Mouse (Mus musculus): Measurements from ENCODE around the gene Rragd. TPM values are rescaled to one million over a fixed set of nuclear protein-coding genes. Genes with fewer than 3 reads are reported as not detected.
"Not testable (repeated sequence)": the region's sequence is repeated elsewhere in the genome, so short reads cannot be mapped to it uniquely, and the experiment has no call there.

The Rragd gene
- polyA plus RNA-seq, 1 experiment from 2014 or later, result 22.7 TPM

GRCm38 (mm10) chr4:32989346-32989745, 6.5 kb downstream of the Rragd start:
- Histone ChIP-seq H3K27ac (no peak overlapping the region), H3K4me1 (peaks cover 20% of the 10 kb centered on the region), H3K4me3 (no peak overlapping the region), H3K9ac (no peak overlapping the region), H3K36me3 (ENCODE audit: poor library complexity, severe bottlenecking) (0 out of 2 replicates have a peak, but pooled peaks cover 2% of the 10 kb centered on the region), H3K9me3 (replicated peaks) (no peaks in the 10 kb centered on the region), H3K4me2 (no peak overlapping the region), H3K27me3 (no peaks in the 10 kb centered on the region)
- ATAC-seq, result no peak
- WGBS, result 85% methylated on average over 2 of the region's 2 CpGs

DNA sequence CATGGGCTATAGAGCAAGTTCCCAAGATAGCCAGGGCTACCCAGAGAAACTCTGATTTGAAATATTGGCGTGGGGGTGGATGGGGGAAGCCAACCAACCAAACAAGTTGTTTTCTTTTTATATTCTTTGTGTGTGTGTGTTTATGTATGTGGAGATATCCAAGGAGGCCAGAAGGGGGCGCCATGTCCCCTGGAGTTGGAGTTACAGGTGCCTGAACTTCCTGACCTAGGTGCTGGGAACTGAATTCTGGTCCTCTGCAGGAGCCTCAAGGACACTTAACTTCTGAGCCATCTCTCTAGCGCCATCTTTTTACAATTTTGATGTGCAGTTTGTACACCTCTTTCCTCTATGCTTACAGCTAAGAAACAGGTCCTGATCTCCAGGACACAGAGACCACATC, 11.3 kb downstream of the Rragd start:
- 74% methylated on average over 3 of the region's 3 CpGs for WGBS
- H3K9me3 ChIP-seq (replicated peaks), result no peaks in the 10 kb centered on the region

DNA sequence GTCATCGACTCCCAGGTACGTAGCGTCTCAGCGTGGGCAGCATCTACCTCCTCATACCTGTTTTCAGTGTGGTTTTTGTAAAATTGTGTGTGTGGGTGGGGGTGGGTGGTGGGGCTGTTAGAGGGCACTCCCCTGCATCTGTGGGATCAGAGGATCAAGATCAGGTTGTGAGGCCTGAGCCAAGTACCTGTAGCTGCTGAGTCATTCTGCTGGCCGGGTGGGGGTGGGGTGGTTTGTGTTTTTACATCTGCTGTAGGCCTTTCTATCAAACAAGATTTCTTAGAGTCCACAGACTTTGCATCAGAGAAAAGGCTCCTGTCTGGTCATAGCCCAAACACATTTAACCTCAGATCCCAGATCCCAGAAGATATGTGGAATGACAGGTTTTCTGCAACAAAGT, 13.2 kb downstream of the Rragd start:
- no peaks in the 10 kb centered on the region for H3K9me3 ChIP-seq (replicated peaks)
- peaks cover 8% of the 10 kb centered on the region; the same call in 1 of the 2 replicates for H3K36me3 ChIP-seq (ENCODE audit: poor library complexity, severe bottlenecking)
- no peak overlapping the region for H3K9ac ChIP-seq
- H3K4me2 ChIP-seq, result no peak overlapping the region
- WGBS, result 93% methylated on average over 5 of the region's 5 CpGs
- H3K27me3 ChIP-seq, result no peaks in the 10 kb centered on the region
- ATAC-seq, result no peak
- no peaks in the 10 kb centered on the region for H3K4me1 ChIP-seq
- H3K4me3 ChIP-seq, result no peak overlapping the region
- no peak overlapping the region for H3K27ac ChIP-seq

More for the DNA sequence above, 11.3 kb downstream of the Rragd start:
- no peak overlapping the region for H3K4me3 ChIP-seq
- H3K27me3 ChIP-seq, result no peaks in the 10 kb centered on the region
- no peak overlapping the region for H3K9ac ChIP-seq
- no peak for ATAC-seq
- H3K27ac ChIP-seq, result no peak overlapping the region
- no peak overlapping the region for H3K4me2 ChIP-seq
- no peaks in the 10 kb centered on the region for H3K4me1 ChIP-seq
- H3K36me3 ChIP-seq (ENCODE audit: poor library complexity, severe bottlenecking), result peaks cover 5% of the 10 kb centered on the region; the same call in 1 of the 2 replicates

DNA sequence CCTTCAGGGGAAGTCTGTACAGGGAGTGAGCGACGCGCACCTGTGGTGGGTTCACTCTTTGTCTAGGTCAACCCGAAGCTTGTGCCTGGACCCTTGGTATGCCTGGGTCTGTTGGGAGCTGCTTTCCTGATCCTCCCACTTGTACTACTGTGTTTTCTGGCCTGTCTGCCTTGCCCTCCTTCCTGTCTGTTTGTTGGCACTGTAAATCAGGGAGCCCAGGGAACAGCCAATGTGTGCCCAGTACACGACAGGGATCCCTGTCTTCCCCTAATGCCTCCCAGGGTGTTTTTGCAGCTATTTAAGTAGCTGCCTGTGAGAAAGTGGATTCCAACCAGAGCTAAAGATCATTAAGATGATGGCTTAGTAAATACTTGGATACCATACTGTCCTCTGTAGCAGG, 14.7 kb downstream of the Rragd start:
- H3K4me2 ChIP-seq, result no peak overlapping the region
- ATAC-seq, result no peak
- WGBS, result 94% methylated on average over 5 of the region's 5 CpGs
- peaks cover 8% of the 10 kb centered on the region; the same call in 1 of the 2 replicates for H3K36me3 ChIP-seq (ENCODE audit: poor library complexity, severe bottlenecking)
- H3K4me3 ChIP-seq, result no peak overlapping the region
- H3K27ac ChIP-seq, result no peak overlapping the region
- H3K9me3 ChIP-seq (replicated peaks), result no peaks in the 10 kb centered on the region
- H3K27me3 ChIP-seq, result no peaks in the 10 kb centered on the region
- no peak overlapping the region for H3K9ac ChIP-seq
- no peaks in the 10 kb centered on the region for H3K4me1 ChIP-seq

- no peak for ATAC-seq
- H3K27ac ChIP-seq, result no peak overlapping the region
- no peak overlapping the region for H3K4me3 ChIP-seq
- 97% methylated on average over 8 of the region's 8 CpGs for WGBS
- peaks cover 13% of the 10 kb centered on the region; the same call in 1 of the 2 replicates for H3K36me3 ChIP-seq (ENCODE audit: poor library complexity, severe bottlenecking)
- H3K9me3 ChIP-seq (replicated peaks), result no peaks in the 10 kb centered on the region
- no peak overlapping the region for H3K4me2 ChIP-seq
- H3K4me1 ChIP-seq, result no peaks in the 10 kb centered on the region
- no peak overlapping the region for H3K9ac ChIP-seq
- no peaks in the 10 kb centered on the region for H3K27me3 ChIP-seq
Observed at GRCm38 (mm10) chr4:32998996-32999395, 16.2 kb downstream of the Rragd start.

DNA sequence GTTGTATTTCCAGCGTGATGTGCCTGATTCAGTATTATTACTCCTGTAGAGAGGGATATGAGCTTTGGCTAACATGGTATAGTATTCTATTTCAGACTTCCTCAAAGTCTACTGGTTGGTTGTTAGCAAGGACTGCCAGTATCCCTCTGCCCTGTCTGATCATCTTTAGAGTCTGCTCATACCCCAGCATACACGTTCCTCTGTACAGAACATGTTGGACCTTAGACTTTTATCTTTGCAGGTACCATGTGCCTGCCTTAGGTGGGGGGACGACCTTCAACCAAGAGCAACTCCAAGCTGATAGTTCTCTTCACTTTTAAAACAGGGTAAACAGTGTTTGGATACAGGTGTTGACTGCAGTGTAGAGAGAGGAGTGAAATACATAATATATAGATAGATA, 19.2 kb downstream of the Rragd start:
- Histone ChIP-seq H3K4me1 (no peaks in the 10 kb centered on the region), H3K27me3 (no peaks in the 10 kb centered on the region), H3K36me3 (ENCODE audit: poor library complexity, severe bottlenecking) (peaks cover 27% of the 10 kb centered on the region), H3K27ac (no peak overlapping the region), H3K9me3 (replicated peaks) (no peaks in the 10 kb centered on the region), H3K4me3 (no peak overlapping the region), H3K4me2 (no peak overlapping the region), H3K9ac (no peak overlapping the region)
- ATAC-seq, result no peak
- WGBS, result 91% methylated on average over 3 of the region's 3 CpGs

GRCm38 (mm10) chr4:33005595-33006470, 23.0 kb downstream of the Rragd start:
- not testable (repeated sequence) for H3K27ac ChIP-seq; H3K4me3 ChIP-seq; H3K27me3 ChIP-seq; H3K9ac ChIP-seq; H3K4me1 ChIP-seq; H3K4me2 ChIP-seq; ATAC-seq; H3K9me3 ChIP-seq (replicated peaks)
- WGBS, result 93% methylated on average over 10 of the region's 10 CpGs
- H3K36me3 ChIP-seq (ENCODE audit: poor library complexity, severe bottlenecking), result peaks cover 37% of the 10 kb centered on the region

DNA sequence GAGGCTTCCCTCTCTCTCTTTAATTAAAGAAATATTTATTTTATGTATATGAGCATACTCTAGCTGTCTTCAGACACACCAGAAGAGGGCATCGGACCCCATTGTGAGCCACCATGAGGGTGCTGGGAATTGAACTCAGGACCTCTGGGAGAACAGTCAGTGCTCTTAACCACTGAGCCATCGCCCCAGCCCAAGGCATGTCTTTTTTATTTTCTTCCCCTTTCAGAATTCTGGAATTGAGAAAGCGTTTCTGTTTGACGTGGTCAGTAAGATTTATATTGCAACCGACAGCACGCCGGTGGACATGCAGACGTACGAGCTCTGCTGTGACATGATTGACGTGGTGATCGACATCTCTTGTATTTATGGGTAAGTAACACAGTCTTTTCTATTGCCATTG, 24.0 kb downstream of the Rragd start:
- H3K4me1 ChIP-seq, result no peaks in the 10 kb centered on the region
- H3K4me3 ChIP-seq, result no peak overlapping the region
- no peaks in the 10 kb centered on the region for H3K27me3 ChIP-seq
- H3K27ac ChIP-seq, result no peak overlapping the region
- 96% methylated on average over 11 of the region's 11 CpGs for WGBS
- ATAC-seq, result no peak
- no peak overlapping the region for H3K4me2 ChIP-seq
- H3K9ac ChIP-seq, result no peak overlapping the region
- H3K9me3 ChIP-seq (replicated peaks), result no peaks in the 10 kb centered on the region
- peaks cover 37% of the 10 kb centered on the region for H3K36me3 ChIP-seq (ENCODE audit: poor library complexity, severe bottlenecking)

DNA sequence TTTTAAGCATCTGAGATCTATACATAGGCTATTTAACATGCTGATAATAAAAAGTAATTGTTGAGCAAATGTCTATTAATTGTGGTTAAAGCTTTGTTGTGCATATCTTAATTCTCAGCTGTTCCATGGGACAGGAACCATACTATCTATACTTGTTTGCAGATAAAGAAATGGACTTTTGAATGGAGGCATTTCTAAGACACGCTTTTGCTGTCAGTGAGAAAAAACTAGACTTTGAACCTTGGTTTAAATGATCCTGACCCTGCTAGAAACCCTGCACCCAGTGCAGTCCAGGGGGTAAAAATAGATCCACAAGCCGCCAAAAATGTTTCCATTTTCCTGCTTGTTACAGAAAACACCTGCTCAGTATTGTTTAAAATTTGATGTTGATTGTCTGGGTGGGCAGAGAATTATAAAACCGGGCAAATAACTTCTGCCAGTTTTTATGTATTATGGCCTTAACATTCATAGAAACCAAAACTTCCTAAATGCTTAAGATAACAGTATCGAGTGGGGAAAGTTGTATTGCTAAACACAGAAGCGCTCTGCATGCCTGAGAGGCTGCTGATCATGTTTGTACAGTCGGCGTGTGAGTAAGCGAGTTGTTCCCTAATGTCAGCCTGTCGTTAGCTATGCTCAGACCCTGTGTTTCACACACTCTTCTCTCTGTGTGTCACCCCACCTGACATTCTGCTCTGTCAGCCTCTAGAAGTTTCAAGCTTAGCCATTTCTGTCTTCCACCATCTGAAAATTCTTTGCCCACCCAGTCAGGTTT, 24.8 kb downstream of the Rragd start:
- H3K27ac ChIP-seq, result no peak overlapping the region
- H3K4me1 ChIP-seq, result no peaks in the 10 kb centered on the region
- H3K4me2 ChIP-seq, result no peak overlapping the region
- H3K36me3 ChIP-seq (ENCODE audit: poor library complexity, severe bottlenecking), result peaks cover 42% of the 10 kb centered on the region
- H3K27me3 ChIP-seq, result no peaks in the 10 kb centered on the region
- no peak overlapping the region for H3K4me3 ChIP-seq
- no peaks in the 10 kb centered on the region for H3K9me3 ChIP-seq (replicated peaks)
- ATAC-seq, result no peak
- WGBS, result 91% methylated on average over 9 of the region's 9 CpGs
- H3K9ac ChIP-seq, result no peak overlapping the region

DNA sequence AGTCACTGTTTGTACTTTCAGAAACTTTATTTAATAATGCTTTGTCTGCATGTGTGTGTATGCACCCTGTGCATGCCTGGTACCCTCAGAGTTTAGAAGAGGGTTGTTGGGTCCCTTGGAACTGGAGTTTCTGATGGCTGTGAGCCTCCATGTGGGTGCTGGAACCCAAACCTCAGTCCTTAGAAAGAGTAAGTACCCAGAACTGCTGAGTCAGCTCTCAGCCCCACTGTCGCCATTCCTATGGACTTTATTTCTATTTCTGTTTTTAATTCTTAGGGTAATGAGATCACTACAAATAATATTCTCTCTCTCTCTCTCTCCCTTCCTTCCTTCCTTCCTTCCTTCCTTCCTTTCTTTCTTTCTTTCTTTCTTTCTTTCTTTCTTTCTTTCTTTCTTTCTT, 27.2 kb downstream of the Rragd start:
- Histone ChIP-seq H3K27ac (no peak overlapping the region), H3K27me3 (no peaks in the 10 kb centered on the region), H3K4me2 (no peak overlapping the region), H3K9me3 (replicated peaks) (no peaks in the 10 kb centered on the region), H3K36me3 (ENCODE audit: poor library complexity, severe bottlenecking) (peaks cover 56% of the 10 kb centered on the region), H3K4me1 (no peaks in the 10 kb centered on the region), H3K9ac (no peak overlapping the region), H3K4me3 (no peak overlapping the region)
- 100% methylated on average over 1 of the region's 1 CpGs for WGBS
- ATAC-seq, result no peak

DNA sequence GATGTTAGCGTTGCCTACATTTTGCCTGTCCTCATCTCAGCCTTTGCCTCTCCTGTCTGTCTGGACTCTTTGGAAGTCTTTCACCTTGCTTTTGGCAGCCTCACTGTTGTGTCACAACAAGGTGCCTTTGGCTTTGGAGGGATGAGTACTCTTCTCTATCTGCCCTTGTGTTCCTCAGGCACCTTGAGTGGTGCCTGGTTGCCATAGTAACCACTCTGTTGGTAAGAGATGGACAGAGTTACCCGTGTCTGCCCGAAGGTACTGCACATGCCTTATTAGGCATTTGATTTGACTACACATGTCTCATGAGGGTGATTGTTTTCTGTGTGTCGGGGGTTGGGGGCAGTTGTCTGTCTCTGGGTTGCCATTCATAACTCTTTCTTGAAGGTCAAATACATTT, 29.6 kb downstream of the Rragd start:
- Histone ChIP-seq H3K36me3 (ENCODE audit: poor library complexity, severe bottlenecking) (peaks cover 44% of the 10 kb centered on the region), H3K4me1 (no peaks in the 10 kb centered on the region), H3K27ac (no peak overlapping the region), H3K27me3 (no peaks in the 10 kb centered on the region), H3K9me3 (replicated peaks) (no peaks in the 10 kb centered on the region), H3K9ac (no peak overlapping the region), H3K4me3 (no peak overlapping the region), H3K4me2 (no peak overlapping the region)
- ATAC-seq, result no peak
- WGBS, result 79% methylated on average over 4 of the region's 4 CpGs

- no peak overlapping the region for H3K27ac ChIP-seq
- no peak overlapping the region for H3K9ac ChIP-seq
- 54% methylated on average over 9 of the region's 9 CpGs for WGBS
Observed at GRCm38 (mm10) chr4:33018361-33018999, 35.6 kb downstream of the Rragd start.

More at GRCm38 (mm10) chr4:33018361-33018999, 35.6 kb downstream of the Rragd start:
- H3K4me3 ChIP-seq, result no peak overlapping the region
- no peaks in the 10 kb centered on the region for H3K9me3 ChIP-seq (replicated peaks)
- no peak overlapping the region for H3K4me2 ChIP-seq
- no peaks in the 10 kb centered on the region for H3K27me3 ChIP-seq
- H3K4me1 ChIP-seq, result no peaks in the 10 kb centered on the region
- peaks cover 30% of the 10 kb centered on the region for H3K36me3 ChIP-seq (ENCODE audit: poor library complexity, severe bottlenecking)
- ATAC-seq, result peak; percentile 92

All from forebrain, embryonic 13.5 days (tissue).